Comparison of ENCODE assay signal across 8 mouse cellular contexts in genomic region chr3:88552676-88553524, GRCm38 (mm10). TPM values are rescaled to one million over a fixed set of nuclear protein-coding genes. Genes with fewer than 3 reads are reported as not detected.
A peak's percentile ranks its signal among the peaks of the same experiment; 100 is the strongest.
DNase-seq lines count a peak whose midpoint lies in the region; ATAC-seq and TF ChIP-seq lines count a peak whose summit lies in the region.

Lamtor2 (minus strand) TSS chr3:88553074.

- no peaks in the 10 kb centered on the region for H3K9me3 ChIP-seq in megakaryocyte, embryonic 14.5 days

- H3K36me3 ChIP-seq in megakaryocyte, embryonic 14.5 days (replicated peaks; ENCODE audit: low read length) = peaks cover 60% of the 10 kb centered on the region

- ATAC-seq in activated CD4-positive, CD25-positive, alpha-beta regulatory T cell, adult 4 months = peak; percentile 82

- H3K27ac ChIP-seq in cortical plate, adult 2 months (ENCODE audit: insufficient read depth, low read length) = peak within 1 kb of the TSS; percentile 93

- peak; percentile 85 for TF ChIP-seq POLR2A in cortical plate, adult 2 months (IDR thresholded peaks at IDR 0.05; ENCODE audit: extremely low read depth, insufficient read depth, low read length)

- DNase-seq in gastrocnemius, adult 8-10 months (ENCODE audit: low spot score in 2 of 2) = peak; percentile 98 to 99
- DNase-seq in hindlimb bud, embryonic 11.5 days (ENCODE audit: extremely low spot score, low read depth, low spot score) = peak; percentile 97
- peak; percentile 97 to 98 for DNase-seq in left cerebral cortex, adult 8-10 months (ENCODE audit: low spot score in 2 of 2)
- peak; percentile 99 for DNase-seq in right cerebral cortex, postnatal 10 days (ENCODE audit: low spot score in 2 of 2)
- peak; percentile 91 for DNase-seq in urinary bladder, postnatal 25 days (ENCODE audit: low spot score)

- TF ChIP-seq CTCF in cortical plate, adult 2 months (IDR thresholded peaks at IDR 0.05; ENCODE audit: extremely low read depth, insufficient read depth, low read length) = no peak

- H3K27me3 ChIP-seq in megakaryocyte, embryonic 14.5 days (replicated peaks) = no peaks in the 10 kb centered on the region

- no peaks in the 10 kb centered on the region; the same call in 1 of the 2 replicates for H3K4me1 ChIP-seq in cortical plate, adult 2 months (ENCODE audit: control insufficient read depth, insufficient read depth, low read length)
- H3K4me1 ChIP-seq in megakaryocyte, embryonic 14.5 days = peaks cover 49% of the 10 kb centered on the region

- peak within 1 kb of the TSS; percentile 49 for H3K4me3 ChIP-seq in cortical plate, adult 2 months (ENCODE audit: insufficient read depth, low read length)
- H3K4me3 ChIP-seq in megakaryocyte, embryonic 14.5 days (replicated peaks) = peak within 1 kb of the TSS; percentile 100

RNA-seq across cellular contexts. Expression of gene Lamtor2, which starts in this region (rescaled TPM):
- polyA plus RNA-seq in activated CD4-positive, CD25-positive, alpha-beta regulatory T cell, adult 4 months (2017; shearing (Covaris generic)) = 100 to 1,000 TPM; 132 to 197 TPM
- polyA plus RNA-seq in cortical plate, adult 2 months (2012; rRNA removed) = 126 and 133 TPM in 2 replicates
- 10 to 100 TPM; 83.0 to 95.4 (median 86.1) TPM for total RNA-seq in gastrocnemius, adult 8-10 months (2022)
- 100 to 1,000 TPM; 102 to 133 (median 110) TPM for total RNA-seq in left cerebral cortex, adult 8-10 months (2022)
- 18.1 and 152 TPM in 2 replicates for polyA plus RNA-seq in megakaryocyte, embryonic 14.5 days (2012; ENCODE audit: insufficient read depth, low replicate concordance)

Comparison
In these comparisons a context has a peak if more than half of its experiments do, and no peak if none do; other contexts are left out.
1. Peak in every context shown above with its lines: DNase-seq, ATAC-seq, H3K4me3 ChIP-seq and H3K27ac ChIP-seq.